Mouse (Mus musculus) left cerebral cortex, postnatal 14 days (tissue): Measurements from ENCODE around the gene Mybpc1. TPM values are rescaled to one million over a fixed set of nuclear protein-coding genes. Genes with fewer than 3 reads are reported as not detected.

Source experiments
- DNase-seq, 2 experiments: peaks; one replicate each; pipeline ENCODE4 v3.0.0; 2021 to 2022; ENCODE audit warnings: low spot score in 2 of 2, mixed read lengths in 1 of 2
- intact Hi-C: fragments of 180-260 bp; cut with DNase I; formaldehyde crosslinking; loops from one replicate; pipeline ENCODE4 v1.15.1; 2025
- long read RNA-seq, 2 experiments: library from polyadenylated mRNA; stranded (forward); transcript quantifications; one replicate each; pipeline ENCODE4 v2.0.0; 2021
- total RNA-seq, 2 experiments: library from RNA; stranded (reverse); gene quantifications; 2 replicates each; pipeline ENCODE4 v1.2.3; 2021

Mybpc1 gene
- total RNA-seq: 1 to 10 TPM; 5.5 to 6.2 TPM
- long read RNA-seq, experiment 1, partial matches to known transcripts: 1 of 6 reads
- long read RNA-seq, experiment 1, other reads (novel, unspliced or antisense): 5 of 6 reads
- long read RNA-seq, experiment 2, partial matches to known transcripts: 0 of 6 reads
- long read RNA-seq, experiment 2, other reads (novel, unspliced or antisense): 5 of 6 reads

DNA sequence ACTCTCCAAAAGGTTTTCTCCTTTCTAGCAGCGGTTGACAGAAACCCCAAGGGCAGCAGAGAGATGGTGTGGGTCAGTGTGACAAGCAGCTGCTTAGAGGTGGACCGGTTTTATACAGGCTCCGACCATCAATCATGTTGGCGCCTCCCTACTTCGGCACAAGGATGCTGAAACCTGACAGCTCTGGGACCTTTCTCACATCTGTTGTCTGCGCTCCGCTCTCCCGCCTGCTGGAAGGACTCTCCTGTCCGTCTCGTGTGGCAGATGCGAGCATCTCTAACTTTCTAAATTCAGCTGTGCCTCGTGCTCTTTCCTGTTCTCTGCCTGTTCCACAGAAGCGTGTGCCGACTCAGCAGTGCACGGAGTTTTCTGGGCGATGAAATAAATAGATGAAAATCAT lies at the start of gene Mybpc1:
TSS of gene Mybpc1 (minus strand) at position 210 of the 400 bp plus-strand sequence.
- intact Hi-C loops: no loop called here
- no peak for DNase-seq

DNA sequence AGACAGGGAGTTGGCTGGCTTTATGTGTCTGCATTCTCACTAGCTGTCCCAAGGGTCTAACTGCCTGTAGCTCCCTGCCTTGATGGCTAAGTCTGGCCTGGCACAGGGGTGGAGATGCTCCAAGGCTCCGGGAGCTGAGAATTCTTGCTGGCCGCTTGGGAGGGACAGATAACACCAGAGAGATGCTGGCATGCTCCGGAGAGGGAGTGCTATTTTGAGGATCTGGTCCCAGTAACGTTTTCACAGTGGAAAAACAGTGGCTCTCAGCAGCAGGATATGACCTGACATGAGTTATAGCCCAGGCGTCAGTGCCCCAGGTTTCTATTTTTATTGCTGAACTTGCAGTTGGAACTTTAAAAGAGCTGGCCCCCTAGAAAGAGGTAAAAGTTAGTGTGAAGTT lies 40.5 kb upstream of the Mybpc1 start:
- DNase-seq: no peak
- intact Hi-C loops: no loop called here

DNA sequence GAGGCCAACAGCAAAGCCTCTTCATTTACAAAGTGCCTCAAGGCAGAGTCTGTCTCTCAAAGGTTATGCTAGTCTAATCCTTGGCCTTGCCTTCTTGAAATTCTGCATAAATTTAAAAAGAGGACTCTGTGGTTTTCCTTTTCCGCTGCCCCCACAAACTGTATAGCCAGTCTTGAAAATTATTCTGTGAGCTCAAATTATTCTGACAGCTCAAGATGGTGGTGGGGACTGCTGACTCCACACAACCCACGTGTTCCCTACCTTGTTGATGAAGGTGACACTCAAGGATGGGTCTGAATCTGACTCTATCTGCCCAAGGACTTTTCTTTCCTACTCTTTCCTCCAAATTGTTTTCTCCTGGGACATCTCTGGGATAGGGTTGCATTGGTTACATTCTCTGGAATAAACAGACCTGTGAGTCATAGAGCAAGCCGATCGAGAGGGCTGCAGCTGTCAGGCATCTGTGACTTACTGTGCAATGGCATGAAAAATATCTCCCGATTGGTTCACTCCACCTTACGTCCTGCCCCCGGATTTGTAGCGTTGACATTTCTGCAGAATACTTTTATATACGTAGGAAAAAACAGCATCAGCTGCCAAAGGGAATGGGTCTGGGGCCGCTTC lies 26.5 kb upstream of the Mybpc1 start:
- no peak for DNase-seq
- intact Hi-C loops: no loop called here

DNA sequence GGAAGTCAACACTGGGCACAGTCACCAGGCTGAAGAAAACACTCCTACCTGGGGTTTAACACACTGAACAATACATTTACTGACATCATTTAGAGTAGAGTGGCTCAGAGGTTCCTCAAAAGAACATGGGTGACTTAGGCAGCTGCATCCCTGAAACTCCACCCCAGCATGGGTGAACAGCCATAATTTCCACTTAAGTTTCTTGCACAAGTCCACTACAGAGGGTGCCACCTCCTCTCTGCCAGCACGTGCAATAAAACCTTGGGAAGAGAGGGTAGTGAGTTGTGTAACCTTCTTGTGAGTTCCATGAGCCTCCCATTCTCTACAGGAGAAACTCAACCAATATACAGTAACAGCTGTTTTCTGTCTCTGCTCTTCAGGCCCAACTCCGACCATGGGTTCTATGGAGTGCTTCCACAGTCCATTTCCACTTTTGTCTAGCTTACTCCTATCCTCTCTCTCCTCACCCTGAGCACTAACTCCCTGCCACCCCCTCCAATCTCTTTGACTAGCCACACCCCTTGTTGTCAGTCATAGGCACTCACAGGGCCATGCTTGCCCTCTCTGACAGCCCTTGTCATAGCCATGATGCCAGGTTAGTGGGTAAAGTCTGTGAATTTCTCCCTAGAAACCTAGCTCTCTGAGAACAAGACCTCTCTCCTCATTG lies 25.8 kb upstream of the Mybpc1 start:
- intact Hi-C loops: no loop called here
- DNase-seq: no peak

DNA sequence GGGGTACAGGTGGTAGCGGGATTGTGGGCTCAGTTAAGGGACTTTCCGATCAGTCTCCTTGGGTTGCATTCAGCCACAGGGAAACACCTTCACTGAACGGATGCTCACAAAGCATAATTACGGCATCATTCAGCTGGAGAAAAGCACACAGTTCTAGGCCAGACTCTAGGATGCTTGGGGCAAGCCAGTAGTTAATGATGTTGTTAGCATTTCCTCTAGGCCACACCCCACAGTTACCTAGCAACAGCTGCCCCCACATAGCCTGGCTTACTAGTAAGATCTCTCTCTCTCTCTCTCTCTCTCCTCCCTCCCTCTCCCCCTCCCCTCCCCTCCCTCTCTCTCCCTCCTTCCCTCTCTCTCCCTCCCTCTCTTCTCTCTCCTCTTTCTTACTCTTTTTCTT lies 22.1 kb upstream of the Mybpc1 start:
- no peak for DNase-seq
- intact Hi-C loops: no loop called here

- DNase-seq: no peak
- intact Hi-C loops: no loop called here
Measured at GRCm38 (mm10) chr10:88626176-88626575, 21.2 kb upstream of the Mybpc1 start.

GRCm38 (mm10) chr10:88624300-88624699 lies 19.3 kb upstream of the Mybpc1 start:
- DNase-seq: no peak
- intact Hi-C loops: no loop called here

DNA sequence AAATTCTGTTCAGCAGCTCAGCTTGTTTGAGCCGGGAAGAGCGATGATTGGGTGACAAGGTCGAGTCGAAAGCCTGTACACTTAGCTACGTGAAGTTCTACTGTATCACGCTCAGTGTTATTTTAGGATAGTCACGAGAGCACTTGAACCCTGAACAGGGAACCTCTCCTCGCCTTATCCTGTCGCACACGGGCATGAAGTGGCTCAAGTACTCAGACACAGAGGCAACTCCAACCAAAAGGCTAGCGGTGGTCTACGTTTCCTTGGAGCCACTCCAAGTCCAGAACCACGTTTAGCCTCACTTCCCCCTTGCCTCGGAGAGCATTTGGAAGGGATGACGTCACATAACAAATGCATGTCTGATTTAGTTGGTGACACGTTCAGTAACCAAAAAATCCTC lies 17.7 kb upstream of the Mybpc1 start:
- intact Hi-C loops: no loop called here
- no peak for DNase-seq

GRCm38 (mm10) chr10:88620809-88621208 lies 15.9 kb upstream of the Mybpc1 start:
- DNase-seq: no peak
- intact Hi-C loops: no loop called here

DNA sequence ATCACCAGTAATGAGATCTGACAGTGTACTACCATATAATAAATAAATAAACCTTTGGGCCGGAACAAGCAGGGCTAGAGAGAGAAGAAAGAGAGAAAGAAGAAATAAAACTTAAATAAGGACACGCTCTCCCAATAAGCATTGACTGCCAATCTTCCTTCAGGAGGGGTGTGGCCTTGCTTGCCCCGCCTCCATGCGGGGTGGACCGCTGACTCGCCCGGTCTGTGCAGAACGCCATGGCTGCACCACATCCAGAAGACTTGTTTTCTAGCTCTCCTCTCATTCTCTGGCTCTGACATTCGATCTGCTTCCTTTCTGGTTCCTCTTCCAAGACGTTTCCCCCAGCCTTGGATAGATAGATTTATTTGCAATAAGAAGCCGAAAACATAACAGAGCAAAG lies 8.1 kb upstream of the Mybpc1 start:
- intact Hi-C loops: no loop called here
- DNase-seq: no peak

DNA sequence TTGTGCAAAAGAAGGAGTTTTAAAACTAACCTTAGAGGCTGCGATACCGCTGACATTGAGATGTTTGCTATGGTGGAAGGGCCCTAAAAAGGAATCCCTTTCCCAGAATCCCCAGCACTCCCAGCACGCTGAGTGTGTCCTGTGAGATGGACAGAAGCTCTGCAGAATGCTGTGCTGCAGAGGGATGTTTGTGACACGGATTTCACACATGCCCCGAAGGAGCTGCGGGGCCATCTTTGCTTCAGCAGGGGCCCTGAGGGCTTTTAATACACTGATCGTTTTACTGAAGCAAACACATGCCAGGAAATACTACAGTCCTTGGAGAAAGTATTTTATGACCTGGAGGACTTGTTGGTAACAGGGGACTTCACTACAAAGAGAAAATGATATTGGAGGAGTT lies 1.7 kb upstream of the Mybpc1 start:
- intact Hi-C loops: no loop called here
- DNase-seq: no peak

DNA sequence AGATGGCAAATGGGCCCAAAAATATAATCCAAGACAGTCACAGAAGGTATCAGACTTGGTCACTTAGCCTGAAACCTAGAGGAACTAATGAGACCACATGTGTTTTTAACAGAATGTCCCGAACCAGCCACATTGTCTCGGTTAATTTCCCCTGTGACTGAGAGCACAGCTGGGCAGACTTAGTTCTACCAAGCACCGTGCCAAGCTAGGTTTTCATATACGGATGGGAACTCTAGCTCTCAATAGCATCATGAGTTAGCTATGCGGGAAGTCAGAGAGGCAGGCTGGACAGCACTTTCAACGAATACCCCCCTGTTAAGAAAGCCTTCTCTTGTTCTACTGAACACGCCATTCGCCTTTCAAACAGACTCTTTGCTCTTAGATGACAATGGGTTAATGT lies 1.1 kb upstream of the Mybpc1 start:
- no peak for DNase-seq
- intact Hi-C loops: no loop called here

- intact Hi-C loops: no loop called here
- DNase-seq: no peak
Measured at GRCm38 (mm10) chr10:88603773-88604172, 1.2 kb downstream of the Mybpc1 start.

GRCm38 (mm10) chr10:88603256-88603655 lies 1.7 kb downstream of the Mybpc1 start:
- intact Hi-C loops: no loop called here
- no peak for DNase-seq

DNA sequence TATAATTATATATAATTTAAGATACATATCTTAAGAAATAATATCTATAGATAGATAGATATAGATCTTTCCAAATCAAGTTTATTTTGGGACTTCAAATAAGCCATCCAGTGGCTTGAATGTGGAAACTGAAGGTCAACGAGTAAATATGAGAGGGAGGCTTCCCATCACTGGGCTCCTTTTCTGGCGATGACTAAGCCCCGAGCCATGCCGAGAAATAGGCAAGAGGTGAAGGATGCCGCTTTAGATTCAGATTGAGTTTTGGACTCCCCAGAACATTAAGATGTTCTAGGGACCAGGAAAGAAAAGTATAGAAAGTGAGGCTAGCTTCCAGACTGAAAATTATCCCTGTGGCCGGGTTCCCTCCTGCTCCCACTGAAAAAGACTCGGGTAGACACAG lies 4.4 kb downstream of the Mybpc1 start:
- DNase-seq: no peak
- intact Hi-C loops: no loop called here

DNA sequence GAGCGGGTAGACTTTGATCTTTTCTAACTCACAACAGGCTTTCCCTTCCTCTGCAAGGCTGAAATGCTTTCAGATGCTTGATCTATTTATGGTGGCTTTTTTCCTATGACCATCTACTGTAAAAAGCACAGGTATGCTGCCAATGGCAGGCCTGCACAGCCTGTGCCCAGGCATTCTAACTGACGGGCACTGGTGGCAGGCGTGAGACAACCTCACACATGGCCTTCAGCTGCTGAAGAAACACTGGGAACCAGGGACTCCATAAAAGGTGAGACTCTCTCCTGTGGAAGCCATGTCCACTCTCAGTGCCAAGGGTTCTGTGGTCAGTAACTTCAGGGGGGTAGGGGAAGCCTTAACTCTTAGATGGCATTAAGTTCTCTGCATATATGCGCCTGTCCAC lies 12.6 kb downstream of the Mybpc1 start:
- intact Hi-C loops: no loop called here
- DNase-seq: no peak

DNA sequence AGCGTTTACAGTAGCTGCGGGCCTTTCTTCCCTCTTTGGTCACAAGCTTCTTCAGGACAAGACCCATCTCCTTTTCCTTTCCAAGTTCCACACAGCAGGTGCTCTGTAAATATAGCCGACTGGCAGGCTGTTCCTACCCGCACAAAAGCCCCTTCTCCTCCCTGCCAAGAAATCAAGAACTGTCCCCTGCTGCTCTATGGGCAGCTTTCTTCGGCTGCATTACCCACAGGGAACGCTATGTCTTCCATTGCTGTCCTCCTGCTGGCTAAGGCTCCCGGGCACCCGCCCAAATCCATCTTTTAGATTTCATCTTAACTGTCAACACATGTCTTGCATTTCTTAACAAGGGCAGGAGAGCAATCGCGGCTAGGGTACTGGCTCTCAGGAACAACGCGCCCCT lies 13.9 kb downstream of the Mybpc1 start:
- DNase-seq: peak; percentile 60 to 63
- intact Hi-C loops: no loop called here

DNA sequence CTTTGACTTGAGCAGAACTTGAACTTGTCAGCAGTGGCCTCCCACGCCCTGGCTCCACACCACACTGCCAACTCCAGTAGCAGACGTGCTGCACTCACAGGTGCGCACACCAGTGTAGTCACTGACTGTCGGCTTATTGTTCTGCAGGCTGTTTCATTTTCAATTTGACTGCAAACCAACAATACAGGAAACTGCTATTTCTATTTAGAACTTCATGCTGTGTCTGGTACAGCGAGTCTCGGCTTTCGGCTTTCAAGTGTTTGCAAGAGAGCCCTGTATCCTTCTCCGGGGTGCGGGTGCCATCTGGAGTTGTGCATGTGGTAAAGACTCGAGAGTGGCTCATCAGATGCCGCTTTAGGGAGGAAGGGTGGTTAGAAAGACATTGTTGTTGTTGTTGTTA lies 20.5 kb downstream of the Mybpc1 start:
- DNase-seq: peak; percentile 35 to 63
- intact Hi-C loops: no loop called here

DNA sequence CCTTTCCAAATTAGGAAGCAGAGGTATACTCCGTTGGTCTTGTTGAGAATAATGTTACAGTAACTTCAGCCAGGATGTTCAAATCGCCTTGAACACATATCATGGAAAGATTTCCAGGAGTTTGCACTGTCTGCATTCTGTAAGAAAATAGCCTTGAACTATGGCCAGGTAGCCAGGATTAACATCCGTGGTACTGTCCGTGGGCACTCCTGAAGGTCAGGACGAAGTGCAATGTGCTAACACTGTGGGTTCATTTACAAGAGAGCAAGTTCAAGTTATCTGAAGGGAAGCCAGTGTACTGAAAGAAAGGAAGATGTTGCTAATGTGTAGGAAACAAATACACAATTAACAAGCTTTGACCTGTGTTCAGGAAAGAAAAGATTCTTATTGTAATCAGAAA lies 24.2 kb downstream of the Mybpc1 start:
- DNase-seq: no peak
- intact Hi-C loops: no loop called here

DNA sequence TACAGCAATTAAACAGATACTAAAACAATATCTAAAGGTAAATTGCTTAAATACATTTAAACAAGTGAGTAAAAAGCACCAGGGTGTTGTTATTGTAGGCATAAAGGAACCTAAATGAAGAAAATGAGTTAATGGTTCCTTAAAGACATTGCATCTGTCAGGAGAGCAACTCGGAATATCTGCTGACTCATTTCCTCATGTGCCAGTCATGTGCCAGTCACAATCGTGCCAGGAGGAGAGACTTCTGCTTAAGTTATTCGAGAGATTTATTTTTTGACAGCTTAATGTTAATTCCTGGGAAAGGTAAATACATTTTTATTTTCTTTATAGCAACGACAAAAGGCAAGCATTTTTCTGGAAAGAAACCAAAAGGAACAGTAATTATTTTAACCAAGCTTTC lies 26.3 kb downstream of the Mybpc1 start:
- intact Hi-C loops: no loop called here
- DNase-seq: no peak

GRCm38 (mm10) chr10:88574115-88574635 lies 30.8 kb downstream of the Mybpc1 start:
- intact Hi-C loops: no loop called here
- no peak for DNase-seq
